Mouse (Mus musculus): ENCODE data around the gene Tollip. TPM values are rescaled to one million over a fixed set of nuclear protein-coding genes. Genes with fewer than 3 reads are reported as not detected.

Tollip gene
- polyA plus RNA-seq, 1 experiment = 131 TPM

- peak; percentile 16 for DNase-seq
- Histone ChIP-seq H3K36me3 (ENCODE audit: control insufficient read depth, insufficient read depth, low read length) (no peaks in the 10 kb centered on the region), H3K27ac (ENCODE audit: control insufficient read depth, insufficient read depth, low read length) (no peak overlapping the region), H3K4me1 (replicated peaks; ENCODE audit: control insufficient read depth, insufficient read depth, low read length) (no peaks in the 10 kb centered on the region), H3K4me3 (ENCODE audit: control insufficient read depth, insufficient read depth, low read length) (no peak overlapping the region), H3K27me3 (ENCODE audit: control insufficient read depth, insufficient read depth, low read length) (no peaks in the 10 kb centered on the region)
- no peak for TF ChIP-seq POLR2A (IDR thresholded peaks at IDR 0.05; ENCODE audit: control insufficient read depth, extremely low read depth, insufficient read depth, low read length, poor library complexity)
- WGBS = 87% methylated on average over 5 of the region's 5 CpGs
Measured at GRCm38 (mm10) chr7:141870553-141870952, 47.8 kb downstream of the Tollip start.

DNA sequence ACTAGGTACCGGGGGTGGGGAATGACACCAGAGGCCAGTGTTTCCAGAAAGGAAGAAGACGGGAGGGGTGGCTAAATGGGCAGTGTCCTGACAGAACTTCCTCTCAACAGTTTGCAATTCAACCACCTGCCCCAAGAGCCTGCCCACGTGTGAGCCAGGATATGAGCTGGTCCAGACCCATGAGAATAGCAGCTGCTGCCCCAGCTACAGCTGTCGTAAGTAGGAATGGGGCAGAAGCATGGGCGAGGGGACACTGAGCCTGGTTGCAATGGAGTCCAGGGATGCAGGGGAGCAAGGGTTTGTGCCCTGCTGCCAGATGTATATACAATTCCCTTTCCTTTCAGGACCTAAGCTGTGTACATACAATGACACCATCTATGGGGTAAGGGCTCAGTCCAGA lies 48.7 kb downstream of the Tollip start:
- TF ChIP-seq POLR2A (IDR thresholded peaks at IDR 0.05; ENCODE audit: control insufficient read depth, extremely low read depth, insufficient read depth, low read length, poor library complexity) = no peak
- Histone ChIP-seq H3K4me1 (replicated peaks; ENCODE audit: control insufficient read depth, insufficient read depth, low read length) (no peaks in the 10 kb centered on the region), H3K4me3 (ENCODE audit: control insufficient read depth, insufficient read depth, low read length) (no peak overlapping the region), H3K27me3 (ENCODE audit: control insufficient read depth, insufficient read depth, low read length) (no peaks in the 10 kb centered on the region), H3K36me3 (ENCODE audit: control insufficient read depth, insufficient read depth, low read length) (no peaks in the 10 kb centered on the region), H3K27ac (ENCODE audit: control insufficient read depth, insufficient read depth, low read length) (no peak overlapping the region)
- DNase-seq = no peak
- WGBS = 73% methylated on average over 5 of the region's 5 CpGs

DNA sequence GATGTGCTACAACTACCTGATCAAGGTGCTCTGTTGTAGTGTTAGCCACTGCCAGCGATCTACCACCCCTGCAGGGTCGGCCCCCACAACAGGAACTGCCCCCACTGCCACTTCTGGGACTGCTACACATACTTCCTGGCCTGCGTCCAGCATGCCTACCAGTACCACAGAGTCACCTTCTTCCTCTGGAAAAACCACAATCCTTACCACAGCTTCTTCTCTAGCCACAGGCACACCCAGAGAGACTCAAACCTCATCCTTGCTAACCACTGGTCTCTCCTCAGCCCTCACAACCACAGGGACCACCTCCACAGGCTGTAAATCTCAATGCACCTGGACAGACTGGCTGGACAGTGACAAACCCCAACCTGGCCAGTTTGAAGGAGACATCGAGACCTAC lies 57.3 kb downstream of the Tollip start:
- Histone ChIP-seq H3K27ac (ENCODE audit: control insufficient read depth, insufficient read depth, low read length) (no peak overlapping the region), H3K4me1 (replicated peaks; ENCODE audit: control insufficient read depth, insufficient read depth, low read length) (no peaks in the 10 kb centered on the region), H3K27me3 (ENCODE audit: control insufficient read depth, insufficient read depth, low read length) (no peaks in the 10 kb centered on the region), H3K36me3 (ENCODE audit: control insufficient read depth, insufficient read depth, low read length) (no peaks in the 10 kb centered on the region), H3K4me3 (ENCODE audit: control insufficient read depth, insufficient read depth, low read length) (no peak overlapping the region)
- 5% methylated on average over 4 of the region's 4 CpGs for WGBS
- TF ChIP-seq POLR2A (IDR thresholded peaks at IDR 0.05; ENCODE audit: control insufficient read depth, extremely low read depth, insufficient read depth, low read length, poor library complexity) (no peak), CTCF (IDR thresholded peaks at IDR 0.05; ENCODE audit: borderline replicate concordance, control insufficient read depth, extremely low read depth, insufficient read depth, low read length, poor library complexity) (no peak)
- DNase-seq = no peak

DNA sequence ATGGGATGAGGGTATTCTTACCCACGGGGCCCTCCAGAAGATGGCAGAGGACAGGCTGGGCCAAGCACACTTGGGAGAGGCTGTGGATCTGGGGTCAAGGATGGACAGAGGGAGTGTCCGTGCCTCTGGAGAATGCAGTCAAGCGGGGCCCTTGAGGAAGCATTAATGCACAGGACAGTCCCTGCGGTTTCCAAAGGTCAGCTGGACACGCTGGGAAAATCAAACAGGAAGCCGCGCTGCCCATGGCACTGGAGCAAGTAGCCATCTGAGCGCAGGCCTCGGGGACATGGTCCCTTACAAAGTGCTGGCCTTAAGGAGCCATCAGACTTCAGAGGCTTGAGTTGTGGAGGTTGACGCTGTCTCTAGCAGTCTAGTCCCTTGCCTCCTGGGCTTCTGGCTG lies 78.0 kb downstream of the Tollip start:
- WGBS = 94% methylated on average over 10 of the region's 10 CpGs
- DNase-seq = no peak
- Histone ChIP-seq H3K36me3 (ENCODE audit: control insufficient read depth, insufficient read depth, low read length) (no peaks in the 10 kb centered on the region), H3K27me3 (ENCODE audit: control insufficient read depth, insufficient read depth, low read length) (no peaks in the 10 kb centered on the region), H3K4me3 (ENCODE audit: control insufficient read depth, insufficient read depth, low read length) (no peak overlapping the region), H3K27ac (ENCODE audit: control insufficient read depth, insufficient read depth, low read length) (no peak overlapping the region), H3K4me1 (replicated peaks; ENCODE audit: control insufficient read depth, insufficient read depth, low read length) (peaks cover 9% of the 10 kb centered on the region)
- no peak for TF ChIP-seq POLR2A (IDR thresholded peaks at IDR 0.05; ENCODE audit: control insufficient read depth, extremely low read depth, insufficient read depth, low read length, poor library complexity)
- TF ChIP-seq CTCF (IDR thresholded peaks at IDR 0.05; ENCODE audit: borderline replicate concordance, control insufficient read depth, extremely low read depth, insufficient read depth, low read length, poor library complexity) = no peak

- TF ChIP-seq POLR2A (IDR thresholded peaks at IDR 0.05; ENCODE audit: control insufficient read depth, extremely low read depth, insufficient read depth, low read length, poor library complexity) (no peak), CTCF (IDR thresholded peaks at IDR 0.05; ENCODE audit: borderline replicate concordance, control insufficient read depth, extremely low read depth, insufficient read depth, low read length, poor library complexity) (no peak)
- H3K4me1 ChIP-seq (replicated peaks; ENCODE audit: control insufficient read depth, insufficient read depth, low read length) = peaks cover 9% of the 10 kb centered on the region
- WGBS = 61% methylated on average over 5 of the region's 5 CpGs
- DNase-seq = no peak
- H3K4me3 ChIP-seq (ENCODE audit: control insufficient read depth, insufficient read depth, low read length) = no peak within 1 kb of the TSS
- H3K27me3 ChIP-seq (ENCODE audit: control insufficient read depth, insufficient read depth, low read length) = no peaks in the 10 kb centered on the region
- H3K36me3 ChIP-seq (ENCODE audit: control insufficient read depth, insufficient read depth, low read length) = no peaks in the 10 kb centered on the region
- H3K27ac ChIP-seq (ENCODE audit: control insufficient read depth, insufficient read depth, low read length) = no peak within 1 kb of the TSS
Measured at GRCm38 (mm10) chr7:141838779-141839178, 79.5 kb downstream of the Tollip start, which contains the start of gene Muc5b. TSS of gene Muc5b (plus strand) at chr7:141839070.

DNA sequence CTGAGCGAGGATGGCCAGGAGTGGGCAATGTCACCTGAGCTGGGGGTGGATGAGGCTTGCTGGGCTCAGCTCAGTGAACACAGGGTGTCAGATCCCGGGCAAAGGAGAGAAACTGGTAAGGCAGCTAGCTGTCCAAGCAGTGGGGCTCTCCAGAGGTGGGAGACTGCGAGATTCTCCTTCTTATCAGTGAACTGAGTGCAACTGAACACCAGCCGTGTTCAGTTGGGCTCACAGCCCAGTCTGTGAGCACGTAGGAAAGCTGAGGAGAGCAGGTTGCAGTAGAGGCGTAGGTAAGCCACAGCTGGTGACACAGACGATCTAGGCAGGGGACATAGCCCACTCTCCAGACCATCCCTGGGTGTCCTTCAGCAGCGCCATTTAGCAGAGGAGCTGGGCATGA lies 81.9 kb downstream of the Tollip start:
- no peaks in the 10 kb centered on the region for H3K36me3 ChIP-seq (ENCODE audit: control insufficient read depth, insufficient read depth, low read length)
- no peaks in the 10 kb centered on the region for H3K27me3 ChIP-seq (ENCODE audit: control insufficient read depth, insufficient read depth, low read length)
- H3K27ac ChIP-seq (ENCODE audit: control insufficient read depth, insufficient read depth, low read length) = no peak overlapping the region
- TF ChIP-seq CTCF (IDR thresholded peaks at IDR 0.05; ENCODE audit: borderline replicate concordance, control insufficient read depth, extremely low read depth, insufficient read depth, low read length, poor library complexity) (no peak), POLR2A (IDR thresholded peaks at IDR 0.05; ENCODE audit: control insufficient read depth, extremely low read depth, insufficient read depth, low read length, poor library complexity) (no peak)
- no peak overlapping the region for H3K4me3 ChIP-seq (ENCODE audit: control insufficient read depth, insufficient read depth, low read length)
- H3K4me1 ChIP-seq (replicated peaks; ENCODE audit: control insufficient read depth, insufficient read depth, low read length) = peaks cover 9% of the 10 kb centered on the region
- 51% methylated on average over 8 of the region's 8 CpGs for WGBS
- DNase-seq = peak; percentile 4

GRCm38 (mm10) chr7:141835941-141836340 lies 82.4 kb downstream of the Tollip start:
- DNase-seq = peak; percentile 35
- WGBS = 10% methylated on average over 7 of the region's 7 CpGs
- no peak overlapping the region for H3K4me3 ChIP-seq (ENCODE audit: control insufficient read depth, insufficient read depth, low read length)

More at GRCm38 (mm10) chr7:141835941-141836340, 82.4 kb downstream of the Tollip start:
- no peaks in the 10 kb centered on the region for H3K27me3 ChIP-seq (ENCODE audit: control insufficient read depth, insufficient read depth, low read length)
- peaks cover 9% of the 10 kb centered on the region for H3K4me1 ChIP-seq (replicated peaks; ENCODE audit: control insufficient read depth, insufficient read depth, low read length)
- no peaks in the 10 kb centered on the region for H3K36me3 ChIP-seq (ENCODE audit: control insufficient read depth, insufficient read depth, low read length)
- H3K27ac ChIP-seq (ENCODE audit: control insufficient read depth, insufficient read depth, low read length) = no peak overlapping the region
- TF ChIP-seq POLR2A (IDR thresholded peaks at IDR 0.05; ENCODE audit: control insufficient read depth, extremely low read depth, insufficient read depth, low read length, poor library complexity) (no peak), CTCF (IDR thresholded peaks at IDR 0.05; ENCODE audit: borderline replicate concordance, control insufficient read depth, extremely low read depth, insufficient read depth, low read length, poor library complexity) (no peak)

Other genes starting within 250 kb of the Tollip start
- 1.2 and 1.4 TPM in 2 replicates for gene Muc2, start 228.2 kb downstream of the Tollip start, polyA plus RNA-seq (2012; rRNA removed)
- gene Muc5ac, start 129.5 kb downstream of the Tollip start, polyA plus RNA-seq (2012; rRNA removed) = 0.59 and 0.60 TPM in 2 replicates
- 0.23 and 0.50 TPM in 2 replicates for gene Muc5b, start 79.4 kb downstream of the Tollip start, polyA plus RNA-seq (2012; rRNA removed)
- 0.27 and 0.40 TPM in 2 replicates for gene Brsk2, start 31.2 kb upstream of the Tollip start, polyA plus RNA-seq (2012; rRNA removed)
- 62.6 and 73.5 TPM in 2 replicates for gene Mob2, start 142.6 kb upstream of the Tollip start, polyA plus RNA-seq (2012; rRNA removed)
- gene Dusp8, start 177.3 kb upstream of the Tollip start, polyA plus RNA-seq (2012; rRNA removed) = 0.98 and 4.0 TPM in 2 replicates
- gene Gm45618, start 202.2 kb upstream of the Tollip start, polyA plus RNA-seq (2012; rRNA removed) = not detected in 2 replicates
- not detected in 2 replicates for gene Gm39115, start 217.5 kb upstream of the Tollip start, polyA plus RNA-seq (2012; rRNA removed)
- not detected in 2 replicates for gene Gm45337, start 226.1 kb upstream of the Tollip start, polyA plus RNA-seq (2012; rRNA removed)
- not detected in 2 replicates for gene Gm29735, start 238.6 kb upstream of the Tollip start, polyA plus RNA-seq (2012; rRNA removed)
- gene Gm4553, start 247.2 kb upstream of the Tollip start, polyA plus RNA-seq (2012; rRNA removed) = not detected in 2 replicates

Data from thymus, adult 2 months (tissue).